Mouse (Mus musculus): ENCODE measurements around the gene Nfasc.

GRCm38 (mm10) chr1:132594587-132594986, 147.0 kb downstream of the Nfasc start:
- TF ChIP-seq CTCF (IDR thresholded peaks at IDR 0.05; ENCODE audit: control insufficient read depth, insufficient read depth, low read length) (peak; percentile 79), POLR2A (IDR thresholded peaks at IDR 0.05; ENCODE audit: borderline replicate concordance, control insufficient read depth, low read depth, low read length) (no peak)
